Mouse (Mus musculus) lung, postnatal 0 days (tissue): ENCODE measurements around the gene Cfap97d2. TPM values are rescaled to one million over a fixed set of nuclear protein-coding genes. Genes with fewer than 3 reads are reported as not detected.

Source experiments
- ATAC-seq: fragments of 200-750 bp; cut with Nextera tagmentation; 2 replicates; pipeline ENCODE4 v1.8.0; 2017; ENCODE audit warnings: moderate library complexity
- DNase-seq: peaks from one replicate; pipeline ENCODE4 v3.0.0-alpha.2; 2016; ENCODE audit warnings: low spot score
- H3K27ac ChIP-seq: fragments of 300-500 bp; sonication (generic); 2 replicates; pipeline ENCODE4 v1.5.1; 2014; ENCODE audit warnings: antibody characterized with exemption, mild to moderate bottlenecking, low read length, mixed read lengths
- H3K27me3 ChIP-seq: fragments of 300-500 bp; sonication (generic); replicated peaks from 2 replicates; pipeline ENCODE4 v1.6.1; 2014; ENCODE audit warnings: low read length, mixed read lengths; ENCODE audit not compliant: insufficient read depth
- H3K36me3 ChIP-seq: fragments of 300-500 bp; sonication (generic); 2 replicates; pipeline ENCODE4 v1.6.1; 2014; ENCODE audit warnings: low read length, mixed read lengths; ENCODE audit not compliant: insufficient read depth
- H3K4me1 ChIP-seq: fragments of 300-500 bp; sonication (generic); 2 replicates; pipeline ENCODE4 v1.6.1; 2014; ENCODE audit warnings: antibody characterized with exemption, low read depth, low read length, mixed read lengths; ENCODE audit not compliant: insufficient read depth
- H3K4me2 ChIP-seq: fragments of 300-500 bp; sonication (generic); replicated peaks from 2 replicates; pipeline ENCODE4 v1.6.1; 2014; ENCODE audit warnings: low read depth, mild to moderate bottlenecking, low read length, moderate library complexity, mixed read lengths
- H3K4me3 ChIP-seq: fragments of 300-500 bp; sonication (generic); 2 replicates; pipeline ENCODE4 v1.5.1; 2014; ENCODE audit warnings: low read depth, low read length
- H3K9ac ChIP-seq: fragments of 300-500 bp; sonication (generic); replicated peaks from 2 replicates; pipeline ENCODE4 v1.6.1; 2014; ENCODE audit warnings: low read depth, mild to moderate bottlenecking
- H3K9me3 ChIP-seq: fragments of 300-500 bp; sonication (generic); 2 replicates; pipeline ENCODE4 v1.6.1; 2016; ENCODE audit warnings: low read length, mixed read lengths
- CTCF ChIP-seq: IDR thresholded peaks from 2 replicates; pipeline ENCODE4 v1.5.1; 2016; ENCODE audit warnings: antibody characterized with exemption, mild to moderate bottlenecking
- EP300 ChIP-seq: IDR thresholded peaks from 2 replicates; pipeline ENCODE4 v1.6.1; 2016; ENCODE audit warnings: antibody characterized with exemption, mild to moderate bottlenecking, control low read depth
- WGBS: fragments of 180-500 bp; shearing (Covaris S2); extraction: QIAGEN DNeasy Blood & Tissue Kit; methylation state at CpG from one replicate; pipeline ENCODE4 v1.1.7; 2014; 5-methylcytosine and 5-hydroxymethylcytosine counted together
- polyA plus RNA-seq: library from polyadenylated mRNA; unstranded; fragments of >200 nt; fragmentation: Nextera tagmentation; extraction: Ambion mirVana; gene quantifications from 2 replicates; pipeline ENCODE4 v1.2.1, GENCODE M21; 2015

Gene Cfap97d2
- polyA plus RNA-seq, 1 experiment from 2014 or later, result 1.1 TPM

DNA sequence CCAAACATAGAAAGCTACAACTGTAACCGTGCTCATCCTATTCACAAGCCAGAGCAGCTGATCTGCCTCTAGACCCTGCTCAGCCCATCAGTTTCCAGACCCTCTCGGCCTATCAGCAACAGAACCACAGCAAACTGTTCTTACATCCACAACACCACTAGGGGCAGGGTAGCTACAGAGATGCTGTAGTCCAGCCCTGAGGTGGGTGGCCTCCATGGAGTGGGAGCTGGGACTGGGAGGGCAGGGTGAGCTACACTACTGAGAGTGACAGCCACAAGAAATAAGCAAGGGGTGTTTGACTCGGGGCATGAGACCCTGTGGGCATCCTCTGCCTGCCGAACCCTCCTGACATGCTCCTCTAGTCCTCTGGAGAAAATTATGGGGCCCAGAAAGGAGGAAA lies 37.8 kb upstream of the Cfap97d2 start:
- H3K27ac ChIP-seq, result peak overlapping the region; percentile 86
- H3K27me3 ChIP-seq, result no peaks in the 10 kb centered on the region
- no peak overlapping the region for H3K9ac ChIP-seq
- peaks cover 5% of the 10 kb centered on the region; the same call in 1 of the 2 replicates for H3K4me1 ChIP-seq
- ATAC-seq (peak; percentile 64), DNase-seq (peak; percentile 57)
- no peak overlapping the region for H3K4me3 ChIP-seq
- H3K9me3 ChIP-seq, result no peaks in the 10 kb centered on the region
- WGBS, result 56% methylated on average over 4 of the region's 4 CpGs
- H3K4me2 ChIP-seq, result no peak overlapping the region
- no peaks in the 10 kb centered on the region for H3K36me3 ChIP-seq
- TF ChIP-seq CTCF, result peak; percentile 77
- no peak for TF ChIP-seq EP300

- Histone ChIP-seq H3K27me3 (no peaks in the 10 kb centered on the region), H3K4me1 (peaks cover 5% of the 10 kb centered on the region; the same call in 1 of the 2 replicates), H3K36me3 (no peaks in the 10 kb centered on the region), H3K9ac (no peak overlapping the region), H3K27ac (peak overlapping the region; percentile 86), H3K4me2 (no peak overlapping the region), H3K9me3 (no peaks in the 10 kb centered on the region), H3K4me3 (no peak overlapping the region)
- ATAC-seq (peak; percentile 85), DNase-seq (peak; percentile 94)
- peak; percentile 80 for TF ChIP-seq EP300
- no peak for TF ChIP-seq CTCF
- 18% methylated on average over 10 of the region's 10 CpGs for WGBS
Measured at GRCm38 (mm10) chr8:13668367-13668766, 37.3 kb upstream of the Cfap97d2 start.

DNA sequence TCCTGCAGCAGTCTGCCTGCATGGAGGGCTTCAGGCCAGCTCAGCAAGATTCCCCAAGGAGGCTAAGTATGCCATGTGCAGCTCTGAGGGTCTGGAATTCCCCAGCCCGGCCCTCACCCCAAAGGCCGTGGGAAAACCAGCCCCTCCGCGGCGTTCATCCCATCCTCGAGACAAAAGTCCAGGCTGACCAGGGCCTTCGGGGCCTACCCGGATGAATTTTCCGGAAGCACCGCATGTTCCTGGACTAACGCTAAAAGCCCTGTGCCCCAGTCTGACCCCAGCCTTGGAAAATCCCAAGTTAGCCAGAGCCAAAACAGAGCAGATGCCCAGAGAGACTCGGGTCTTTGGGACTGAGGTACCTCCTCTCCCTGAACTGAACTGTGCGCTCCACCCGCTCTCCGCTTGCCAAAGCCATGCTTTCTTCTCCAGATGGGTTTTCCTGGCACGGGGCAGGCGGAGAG lies 35.6 kb upstream of the Cfap97d2 start:
- Histone ChIP-seq H3K9me3 (no peaks in the 10 kb centered on the region), H3K4me1 (peaks cover 9% of the 10 kb centered on the region; the same call in 1 of the 2 replicates), H3K27me3 (no peaks in the 10 kb centered on the region), H3K27ac (peak overlapping the region; percentile 40; the same call in 1 of the 2 replicates), H3K4me3 (no peak overlapping the region), H3K36me3 (no peaks in the 10 kb centered on the region), H3K4me2 (no peak overlapping the region), H3K9ac (no peak overlapping the region)
- DNase-seq (peak; percentile 15), ATAC-seq (no peak)
- WGBS, result 76% methylated on average over 17 of the region's 17 CpGs
- TF ChIP-seq CTCF, result no peak
- TF ChIP-seq EP300, result no peak

GRCm38 (mm10) chr8:13671246-13672003 lies 34.3 kb upstream of the Cfap97d2 start:
- H3K9me3 ChIP-seq, result no peaks in the 10 kb centered on the region
- TF ChIP-seq EP300 (no peak), CTCF (no peak)
- 81% methylated on average over 10 of the region's 10 CpGs for whole genome bisulfite sequencing
- no peak overlapping the region for H3K4me2 ChIP-seq
- no peak for ATAC-seq
- peaks cover 10% of the 10 kb centered on the region; the same call in 1 of the 2 replicates for H3K4me1 ChIP-seq
- H3K27ac ChIP-seq, result no peak overlapping the region
- DNase-seq, result no peak
- H3K9ac ChIP-seq, result no peak overlapping the region
- no peaks in the 10 kb centered on the region for H3K36me3 ChIP-seq
- no peak overlapping the region for H3K4me3 ChIP-seq
- no peaks in the 10 kb centered on the region for H3K27me3 ChIP-seq

GRCm38 (mm10) chr8:13673215-13673614 lies 32.5 kb upstream of the Cfap97d2 start:
- no peaks in the 10 kb centered on the region for H3K9me3 ChIP-seq
- peak overlapping the region; percentile 44; the same call in 1 of the 2 replicates for H3K27ac ChIP-seq
- ATAC-seq, result no peak
- no peak overlapping the region for H3K9ac ChIP-seq
- TF ChIP-seq CTCF (peak; percentile 41), EP300 (no peak)
- WGBS, result 74% methylated on average over 4 of the region's 4 CpGs
- peaks cover 13% of the 10 kb centered on the region; the same call in 1 of the 2 replicates for H3K4me1 ChIP-seq
- H3K36me3 ChIP-seq, result no peaks in the 10 kb centered on the region
- no peak for DNase-seq
- H3K4me3 ChIP-seq, result no peak overlapping the region
- no peaks in the 10 kb centered on the region for H3K27me3 ChIP-seq
- H3K4me2 ChIP-seq, result peak overlapping the region; percentile 91; the same call in 1 of the 2 replicates

DNA sequence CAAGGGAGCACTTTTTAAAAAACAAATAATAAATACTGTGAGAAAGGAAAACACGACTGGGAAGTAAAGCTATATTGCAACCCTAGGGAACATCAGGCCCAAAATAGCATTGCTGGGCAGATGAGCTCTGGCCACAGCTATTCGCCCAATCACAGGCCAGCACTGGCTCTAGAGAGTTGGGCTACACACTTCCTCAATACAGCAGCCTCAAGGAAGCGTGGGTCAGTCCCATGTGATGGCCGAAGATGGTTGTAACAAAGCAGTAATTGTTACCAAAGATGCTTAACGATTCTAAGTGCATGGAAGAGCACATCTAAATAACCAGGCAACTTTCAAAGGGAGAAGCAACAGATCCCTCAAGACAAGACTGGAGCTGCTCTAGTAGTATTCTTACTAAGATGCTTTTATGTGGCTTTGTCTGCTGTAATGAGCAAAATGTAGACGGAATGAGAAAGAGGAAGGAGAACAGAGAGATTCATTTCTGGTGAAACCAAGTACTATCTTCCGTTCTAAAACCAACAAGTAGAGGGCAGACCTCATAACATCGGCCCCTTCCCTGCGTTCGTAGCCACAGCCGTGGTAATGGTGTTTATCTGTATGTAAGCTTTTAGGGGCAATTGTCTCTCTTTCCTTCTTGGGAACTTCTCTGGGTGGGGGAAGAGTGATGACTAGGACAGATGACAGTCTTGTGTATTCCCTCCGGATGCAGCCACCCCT lies 31.2 kb upstream of the Cfap97d2 start:
- Histone ChIP-seq H3K4me3 (peak overlapping the region; percentile 86), H3K36me3 (no peaks in the 10 kb centered on the region), H3K27ac (peak overlapping the region; percentile 96), H3K4me1 (peaks cover 14% of the 10 kb centered on the region; the same call in 1 of the 2 replicates), H3K27me3 (no peaks in the 10 kb centered on the region), H3K9me3 (no peaks in the 10 kb centered on the region), H3K9ac (no peak overlapping the region), H3K4me2 (peak overlapping the region; percentile 91)
- ATAC-seq, result no peak
- peak; percentile 23; the same call in 1 of the 2 replicates for TF ChIP-seq CTCF
- no peak for TF ChIP-seq EP300
- peak; percentile 60 for DNase-seq
- WGBS, result 43% methylated on average over 12 of the region's 12 CpGs
